18 mouse cellular contexts compared by ENCODE assay signal in genomic region chr5:35652872-35653271, GRCm38 (mm10).
"Had no signal": no experiment of that assay in that cellular context is flagged by ENCODE, and none has a peak within 500 bp of the region (broad histone marks: within the 10 kb centered on the region; RNA-seq: fewer than 3 reads in every experiment).

No protein-coding gene starts in this region.

- H3K4me3 ChIP-seq: kidney, embryonic 15.5 days; limb, embryonic 12.5 days; limb, embryonic 15.5 days; midbrain, embryonic 13.5 days; neural tube, embryonic 12.5 days; neural tube, embryonic 15.5 days had no signal

- H3K9ac ChIP-seq: kidney, embryonic 15.5 days; limb, embryonic 12.5 days; limb, embryonic 15.5 days; liver, embryonic 14.5 days; liver, postnatal 0 days; lung, embryonic 14.5 days; midbrain, embryonic 13.5 days; neural tube, embryonic 12.5 days; neural tube, embryonic 15.5 days had no signal

- H3K9me3 ChIP-seq: kidney, embryonic 15.5 days; limb, embryonic 12.5 days; limb, embryonic 15.5 days; midbrain, embryonic 13.5 days; neural tube, embryonic 12.5 days; neural tube, embryonic 15.5 days had no signal

- H3K4me1 ChIP-seq: limb, embryonic 12.5 days; midbrain, embryonic 13.5 days; neural tube, embryonic 12.5 days; neural tube, embryonic 15.5 days had no signal

- DNase-seq: kidney, postnatal 10 days; kidney, postnatal 36 days; left cerebral cortex, postnatal 4 days; liver, postnatal 0 days; lung, embryonic 14.5 days; retina, postnatal 1 day; thymus, adult 18-20 months; thymus, postnatal 36 days had no signal

- H3K4me2 ChIP-seq: kidney, embryonic 15.5 days; limb, embryonic 12.5 days; limb, embryonic 15.5 days; liver, embryonic 11.5 days; lung, embryonic 14.5 days; midbrain, embryonic 13.5 days; neural tube, embryonic 12.5 days; neural tube, embryonic 15.5 days had no signal

- ATAC-seq: liver, postnatal 0 days; lung, postnatal 0 days; midbrain, embryonic 13.5 days had no signal

- H3K27me3 ChIP-seq: kidney, embryonic 15.5 days; limb, embryonic 12.5 days; limb, embryonic 15.5 days; midbrain, embryonic 13.5 days; neural tube, embryonic 12.5 days; neural tube, embryonic 15.5 days had no signal

- H3K36me3 ChIP-seq: kidney, embryonic 15.5 days; limb, embryonic 12.5 days; limb, embryonic 15.5 days; midbrain, embryonic 13.5 days; neural tube, embryonic 12.5 days; neural tube, embryonic 15.5 days had no signal

- H3K27ac ChIP-seq: kidney, embryonic 15.5 days; limb, embryonic 12.5 days; limb, embryonic 15.5 days; liver, embryonic 14.5 days; macrophage; midbrain, embryonic 13.5 days; neural tube, embryonic 12.5 days; neural tube, embryonic 15.5 days had no signal
